Mouse (Mus musculus) splenic B cell, adult 2 months (primary cell): ENCODE measurements around the gene Zfp609.

ENCODE experiments used
- DNase-seq: peaks from one replicate; pipeline ENCODE4 v3.0.0-alpha.2; 2011; ENCODE audit warnings: low read depth, low spot score
- H3K27me3 ChIP-seq: 2 replicates; pipeline ENCODE4 v1.6.1; 2012; ENCODE audit warnings: mild to moderate bottlenecking, low read length, moderate library complexity, mixed read lengths; ENCODE audit not compliant: control insufficient read depth, poor library complexity, insufficient read depth, severe bottlenecking
- H3K36me3 ChIP-seq: 2 replicates; pipeline ENCODE4 v1.6.1; 2012; ENCODE audit warnings: mild to moderate bottlenecking, low read length, moderate library complexity, mixed read lengths; ENCODE audit not compliant: control insufficient read depth, poor library complexity, insufficient read depth, severe bottlenecking

The Zfp609 gene

GRCm38 (mm10) chr9:65827344-65828015 lies at the start of gene Zfp609:
Zfp609 (minus strand) TSS chr9:65827564.
- peak; percentile 87 for DNase-seq
- H3K27me3 ChIP-seq, result no peaks in the 10 kb centered on the region
- H3K36me3 ChIP-seq, result no peaks in the 10 kb centered on the region

- Histone ChIP-seq H3K27me3 (no peaks in the 10 kb centered on the region), H3K36me3 (peaks cover 13% of the 10 kb centered on the region)
- DNase-seq, result no peak
Observed at GRCm38 (mm10) chr9:65859656-65860055, 32.3 kb upstream of the Zfp609 start.

GRCm38 (mm10) chr9:65850203-65850602 lies 22.8 kb upstream of the Zfp609 start:
- peak; percentile 13 for DNase-seq
- H3K36me3 ChIP-seq, result peaks cover 4% of the 10 kb centered on the region
- no peaks in the 10 kb centered on the region for H3K27me3 ChIP-seq

- H3K36me3 ChIP-seq, result no peaks in the 10 kb centered on the region; the same call in none of the 2 replicates
Observed at GRCm38 (mm10) chr9:65848154-65848553, 20.8 kb upstream of the Zfp609 start.

GRCm38 (mm10) chr9:65844421-65845165 lies 17.2 kb upstream of the Zfp609 start:
- Histone ChIP-seq H3K27me3 (no peaks in the 10 kb centered on the region), H3K36me3 (no peaks in the 10 kb centered on the region)
- no peak for DNase-seq

More at GRCm38 (mm10) chr9:65848154-65848553, 20.8 kb upstream of the Zfp609 start:
- no peak for DNase-seq
- H3K27me3 ChIP-seq, result no peaks in the 10 kb centered on the region

- Histone ChIP-seq H3K36me3 (peaks cover 8% of the 10 kb centered on the region), H3K27me3 (no peaks in the 10 kb centered on the region)
- no peak for DNase-seq
Observed at GRCm38 (mm10) chr9:65839841-65840240, 12.5 kb upstream of the Zfp609 start.

- Histone ChIP-seq H3K36me3 (peaks cover 11% of the 10 kb centered on the region), H3K27me3 (no peaks in the 10 kb centered on the region)
- no peak for DNase-seq
Observed at GRCm38 (mm10) chr9:65836916-65837315, 9.6 kb upstream of the Zfp609 start.

GRCm38 (mm10) chr9:65834628-65835354 lies 7.4 kb upstream of the Zfp609 start:
- peaks cover 11% of the 10 kb centered on the region for H3K36me3 ChIP-seq
- H3K27me3 ChIP-seq, result no peaks in the 10 kb centered on the region
- no peak for DNase-seq

GRCm38 (mm10) chr9:65833640-65834039 lies 6.3 kb upstream of the Zfp609 start:
- no peak for DNase-seq
- Histone ChIP-seq H3K27me3 (no peaks in the 10 kb centered on the region), H3K36me3 (peaks cover 10% of the 10 kb centered on the region)

- peaks cover 7% of the 10 kb centered on the region for H3K36me3 ChIP-seq
- DNase-seq, result no peak
- H3K27me3 ChIP-seq, result no peaks in the 10 kb centered on the region
Observed at GRCm38 (mm10) chr9:65833230-65833629, 5.9 kb upstream of the Zfp609 start.

- Histone ChIP-seq H3K27me3 (no peaks in the 10 kb centered on the region), H3K36me3 (peaks cover 5% of the 10 kb centered on the region; the same call in 1 of the 2 replicates)
- DNase-seq, result no peak
Observed at GRCm38 (mm10) chr9:65832041-65832440, 4.7 kb upstream of the Zfp609 start.

- no peak for DNase-seq
- Histone ChIP-seq H3K36me3 (0 out of 2 replicates have a peak, but pooled peaks cover 3% of the 10 kb centered on the region), H3K27me3 (no peaks in the 10 kb centered on the region)
Observed at GRCm38 (mm10) chr9:65831164-65831563, 3.8 kb upstream of the Zfp609 start.

GRCm38 (mm10) chr9:65830255-65830654 lies 2.9 kb upstream of the Zfp609 start:
- DNase-seq, result no peak
- Histone ChIP-seq H3K27me3 (no peaks in the 10 kb centered on the region), H3K36me3 (0 out of 2 replicates have a peak, but pooled peaks cover 3% of the 10 kb centered on the region)

GRCm38 (mm10) chr9:65829410-65829809 lies 2.0 kb upstream of the Zfp609 start:
- DNase-seq, result peak; percentile 68

GRCm38 (mm10) chr9:65828511-65828910 lies 1.1 kb upstream of the Zfp609 start:
- Histone ChIP-seq H3K27me3 (no peaks in the 10 kb centered on the region), H3K36me3 (0 out of 2 replicates have a peak, but pooled peaks cover 3% of the 10 kb centered on the region)
- peak; percentile 15 for DNase-seq

More at GRCm38 (mm10) chr9:65829410-65829809, 2.0 kb upstream of the Zfp609 start:
- Histone ChIP-seq H3K36me3 (0 out of 2 replicates have a peak, but pooled peaks cover 3% of the 10 kb centered on the region), H3K27me3 (no peaks in the 10 kb centered on the region)
